Mouse (Mus musculus) CD4-positive, CD25-positive, alpha-beta regulatory T cell (primary cell): ENCODE data around the gene Ripor2. TPM values are rescaled to one million over a fixed set of nuclear protein-coding genes. Genes with fewer than 3 reads are reported as not detected.

ENCODE experiments used
- polyA plus RNA-seq: library from polyadenylated mRNA; unstranded; fragments of 100-300 nt; shearing (Covaris generic); gene quantifications from one replicate; pipeline ENCODE4 v1.2.1, GENCODE M21; 2017

Ripor2 gene
- 367 TPM for polyA plus RNA-seq

GRCm38 (mm10) chr13:24581833-24582232, at the start of gene Ripor2:
Ripor2 (plus strand) TSS chr13:24582189.

DNA sequence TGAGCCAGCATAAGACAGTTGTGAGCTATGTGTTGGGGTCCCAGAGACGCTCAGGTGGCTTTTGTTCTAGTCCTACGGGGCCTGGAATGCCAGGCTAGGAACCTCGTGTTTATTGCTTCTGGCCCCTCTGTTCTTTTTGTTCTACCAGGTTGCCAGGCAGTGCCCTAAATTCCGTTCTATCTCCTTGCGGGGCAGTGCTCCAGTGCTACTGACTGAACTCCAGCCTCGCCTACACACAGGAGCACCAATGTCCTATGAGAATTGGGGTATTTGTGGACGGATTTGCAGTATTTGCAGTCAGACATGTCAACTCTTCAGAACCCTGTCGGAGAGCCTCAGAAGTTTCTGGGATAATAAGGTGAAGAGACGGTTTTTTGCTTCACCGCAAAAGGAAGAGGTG, 159.0 kb downstream of the Ripor2 start, which contains the start of gene Armh2:
TSS of gene Armh2 (plus strand) at position 205 of the 400 bp plus-strand sequence.

GRCm38 (mm10) chr13:24761403-24762227, 179.6 kb downstream of the Ripor2 start, which contains the start of gene Gmnn:
Gmnn (minus strand) TSS chr13:24761923.

Other genes with a start within 250 kb of the Ripor2 start
- 0.20 TPM for gene Armh2, start 159.0 kb downstream of the Ripor2 start, polyA plus RNA-seq
- gene Gmnn, start 179.7 kb downstream of the Ripor2 start, polyA plus RNA-seq = 24.2 TPM
- gene BC005537, start 219.5 kb downstream of the Ripor2 start, polyA plus RNA-seq = 20.0 TPM
- gene Acot13, start 249.4 kb downstream of the Ripor2 start, polyA plus RNA-seq = 76.9 TPM
- 66.0 TPM for gene Tdp2, start 249.5 kb downstream of the Ripor2 start, polyA plus RNA-seq